Mouse (Mus musculus): ENCODE data around the gene Rph3al. TPM values are rescaled to one million over a fixed set of nuclear protein-coding genes. Genes with fewer than 3 reads are reported as not detected.

Rph3al gene
- polyA plus RNA-seq, 1 experiment from 2014 or later = 18.2 TPM

GRCm38 (mm10) chr11:75947223-75947622 lies 9.0 kb upstream of the Rph3al start:
- Histone ChIP-seq H3K27ac (peak overlapping the region; percentile 91), H3K27me3 (replicated peaks) (no peaks in the 10 kb centered on the region), H3K9ac (no peak overlapping the region), H3K4me1 (replicated peaks) (peaks cover 9% of the 10 kb centered on the region; the same call in 1 of the 2 replicates), H3K36me3 (no peaks in the 10 kb centered on the region), H3K4me3 (replicated peaks) (no peak overlapping the region), H3K4me2 (replicated peaks) (peak overlapping the region; percentile 24; the same call in 1 of the 2 replicates), H3K9me3 (no peaks in the 10 kb centered on the region)
- ATAC-seq = no peak; the same call in 1 of the 2 replicates
- WGBS = 37% methylated on average over 5 of the region's 5 CpGs

- WGBS = 39% methylated on average over 9 of the region's 9 CpGs
- H3K27ac ChIP-seq = peak overlapping the region; percentile 91; the same call in 1 of the 2 replicates
- no peak overlapping the region for H3K9ac ChIP-seq
- H3K4me2 ChIP-seq (replicated peaks) = no peak overlapping the region
- no peaks in the 10 kb centered on the region for H3K9me3 ChIP-seq
- peaks cover 9% of the 10 kb centered on the region; the same call in 1 of the 2 replicates for H3K4me1 ChIP-seq (replicated peaks)
- H3K4me3 ChIP-seq (replicated peaks) = no peak overlapping the region
- H3K27me3 ChIP-seq (replicated peaks) = no peaks in the 10 kb centered on the region
- H3K36me3 ChIP-seq = no peaks in the 10 kb centered on the region
- no peak for ATAC-seq
Observed at GRCm38 (mm10) chr11:75945805-75946450, 7.7 kb upstream of the Rph3al start.

GRCm38 (mm10) chr11:75937370-75937871 lies 808 bp downstream of the Rph3al start:
- Histone ChIP-seq H3K9me3 (no peaks in the 10 kb centered on the region), H3K27ac (peak overlapping the region; percentile 91), H3K27me3 (replicated peaks) (no peaks in the 10 kb centered on the region), H3K4me2 (replicated peaks) (peak overlapping the region; percentile 55), H3K4me3 (replicated peaks) (peak overlapping the region; percentile 29), H3K9ac (peak overlapping the region; percentile 38), H3K36me3 (no peaks in the 10 kb centered on the region), H3K4me1 (replicated peaks) (peaks cover 49% of the 10 kb centered on the region)
- ATAC-seq = peak; percentile 95
- whole genome bisulfite sequencing = 4% methylated on average over 6 of the region's 6 CpGs

GRCm38 (mm10) chr11:75935819-75936430 lies 2.3 kb downstream of the Rph3al start:
- ATAC-seq = peak; percentile 61
- Histone ChIP-seq H3K4me1 (replicated peaks) (peaks cover 60% of the 10 kb centered on the region), H3K9ac (no peak overlapping the region), H3K27me3 (replicated peaks) (no peaks in the 10 kb centered on the region), H3K9me3 (no peaks in the 10 kb centered on the region), H3K36me3 (no peaks in the 10 kb centered on the region), H3K4me3 (replicated peaks) (no peak overlapping the region), H3K4me2 (replicated peaks) (peak overlapping the region; percentile 55; the same call in 1 of the 2 replicates), H3K27ac (peak overlapping the region; percentile 86)
- 34% methylated on average over 7 of the region's 7 CpGs for WGBS

GRCm38 (mm10) chr11:75934425-75934824 lies 3.8 kb downstream of the Rph3al start:
- ATAC-seq = no peak
- H3K36me3 ChIP-seq = no peaks in the 10 kb centered on the region
- no peak overlapping the region for H3K4me2 ChIP-seq (replicated peaks)
- H3K4me3 ChIP-seq (replicated peaks) = no peak overlapping the region
- H3K9ac ChIP-seq = no peak overlapping the region
- 74% methylated on average over 6 of the region's 6 CpGs for WGBS
- H3K27ac ChIP-seq = peak overlapping the region; percentile 34
- H3K27me3 ChIP-seq (replicated peaks) = no peaks in the 10 kb centered on the region
- H3K9me3 ChIP-seq = no peaks in the 10 kb centered on the region
- H3K4me1 ChIP-seq (replicated peaks) = peaks cover 61% of the 10 kb centered on the region

DNA sequence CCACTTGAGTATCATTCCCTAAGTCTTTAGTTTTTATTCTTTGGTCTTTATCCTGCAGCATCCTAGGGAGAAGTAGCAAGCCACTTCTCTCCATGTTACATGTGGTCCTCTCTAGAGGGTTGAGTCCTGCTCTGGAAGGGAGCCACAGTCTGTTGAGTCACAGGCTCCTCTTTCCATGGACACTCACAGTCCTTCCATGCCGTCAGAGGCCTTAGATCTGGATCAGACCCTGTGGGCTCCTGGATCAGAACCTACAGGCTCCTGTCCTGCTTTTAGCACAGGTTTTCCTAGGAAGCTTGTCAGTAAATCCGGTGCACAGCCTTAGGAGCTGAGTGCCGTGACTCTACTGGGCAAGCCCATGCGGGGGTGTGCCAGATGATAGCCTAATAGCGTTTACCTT lies 4.9 kb downstream of the Rph3al start:
- Histone ChIP-seq H3K27me3 (replicated peaks) (no peaks in the 10 kb centered on the region), H3K9me3 (no peaks in the 10 kb centered on the region), H3K27ac (0 out of 2 replicates have a peak overlapping the region, but pooled peaks have one; percentile 18), H3K9ac (no peak overlapping the region), H3K4me1 (replicated peaks) (peaks cover 60% of the 10 kb centered on the region), H3K36me3 (no peaks in the 10 kb centered on the region), H3K4me2 (replicated peaks) (no peak overlapping the region), H3K4me3 (replicated peaks) (no peak overlapping the region)
- ATAC-seq = no peak
- 64% methylated on average over 5 of the region's 5 CpGs for WGBS

DNA sequence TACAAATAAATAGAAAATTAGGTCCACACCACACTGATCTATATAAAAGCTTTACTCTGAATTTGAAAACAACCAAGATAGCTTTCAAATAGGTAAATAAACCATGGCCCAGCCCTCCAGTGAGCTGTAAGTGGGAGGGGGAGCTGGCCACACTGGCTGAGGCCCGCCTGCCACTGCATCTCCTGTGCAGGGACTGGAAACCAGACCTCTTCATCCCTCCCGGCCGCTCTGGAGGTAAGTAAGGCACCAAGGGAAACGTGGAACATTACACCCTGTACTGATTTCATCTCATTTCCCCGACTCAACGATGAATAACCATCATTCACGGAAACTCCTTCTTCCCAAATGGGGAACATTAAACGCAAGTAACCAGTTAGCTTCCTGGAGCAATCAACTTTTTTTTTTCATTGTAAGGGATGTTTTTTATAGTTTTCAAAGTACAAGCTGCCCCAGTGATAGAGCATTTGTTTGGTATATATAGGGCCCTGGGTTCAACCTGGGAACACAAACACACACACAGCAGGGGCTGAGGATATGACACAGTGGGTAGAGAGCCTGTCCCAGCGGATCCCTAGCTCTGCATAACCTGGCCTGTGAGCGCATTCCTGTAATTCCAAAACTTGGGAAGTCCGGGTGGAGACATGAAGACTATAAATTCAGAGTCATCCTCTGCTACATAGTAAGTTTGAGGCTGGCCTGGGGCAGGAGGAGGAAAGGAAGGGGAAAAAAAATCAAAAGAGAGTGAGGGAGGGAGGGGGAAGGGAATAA lies 7.1 kb downstream of the Rph3al start:
- H3K4me3 ChIP-seq (replicated peaks) = no peak overlapping the region
- peaks cover 46% of the 10 kb centered on the region for H3K4me1 ChIP-seq (replicated peaks)
- H3K4me2 ChIP-seq (replicated peaks) = no peak overlapping the region
- ATAC-seq = no peak
- no peak overlapping the region for H3K9ac ChIP-seq
- H3K27ac ChIP-seq = 0 out of 2 replicates have a peak overlapping the region, but pooled peaks have one; percentile 3
- no peaks in the 10 kb centered on the region for H3K9me3 ChIP-seq
- WGBS = 33% methylated on average over 11 of the region's 11 CpGs
- H3K36me3 ChIP-seq = no peaks in the 10 kb centered on the region
- H3K27me3 ChIP-seq (replicated peaks) = no peaks in the 10 kb centered on the region

- 69% methylated on average over 9 of the region's 9 CpGs for WGBS
Observed at GRCm38 (mm10) chr11:75930208-75930607, 8.0 kb downstream of the Rph3al start.

GRCm38 (mm10) chr11:75927881-75928280 lies 10.3 kb downstream of the Rph3al start:
- H3K4me1 ChIP-seq (replicated peaks) = peaks cover 45% of the 10 kb centered on the region
- H3K27ac ChIP-seq = peak overlapping the region; percentile 87; the same call in 1 of the 2 replicates
- no peaks in the 10 kb centered on the region for H3K27me3 ChIP-seq (replicated peaks)
- H3K4me3 ChIP-seq (replicated peaks) = no peak overlapping the region
- H3K4me2 ChIP-seq (replicated peaks) = no peak overlapping the region
- no peaks in the 10 kb centered on the region for H3K36me3 ChIP-seq
- WGBS = 79% methylated on average over 2 of the region's 2 CpGs
- no peak for ATAC-seq
- H3K9me3 ChIP-seq = no peaks in the 10 kb centered on the region
- H3K9ac ChIP-seq = no peak overlapping the region

More at GRCm38 (mm10) chr11:75930208-75930607, 8.0 kb downstream of the Rph3al start:
- Histone ChIP-seq H3K27ac (no peak overlapping the region), H3K9ac (no peak overlapping the region), H3K4me1 (replicated peaks) (peaks cover 44% of the 10 kb centered on the region), H3K9me3 (no peaks in the 10 kb centered on the region), H3K4me3 (replicated peaks) (no peak overlapping the region), H3K27me3 (replicated peaks) (no peaks in the 10 kb centered on the region), H3K36me3 (no peaks in the 10 kb centered on the region), H3K4me2 (replicated peaks) (no peak overlapping the region)
- ATAC-seq = no peak

GRCm38 (mm10) chr11:75926431-75927312 lies 11.6 kb downstream of the Rph3al start:
- H3K9ac ChIP-seq = 0 out of 2 replicates have a peak overlapping the region, but pooled peaks have one; percentile 5
- H3K4me2 ChIP-seq (replicated peaks) = peak overlapping the region; percentile 44
- H3K9me3 ChIP-seq = no peaks in the 10 kb centered on the region
- peak; percentile 84 for ATAC-seq
- H3K4me1 ChIP-seq (replicated peaks) = peaks cover 43% of the 10 kb centered on the region
- H3K36me3 ChIP-seq = no peaks in the 10 kb centered on the region
- 42% methylated on average over 13 of the region's 13 CpGs for WGBS
- peak overlapping the region; percentile 87 for H3K27ac ChIP-seq
- H3K4me3 ChIP-seq (replicated peaks) = no peak overlapping the region
- no peaks in the 10 kb centered on the region for H3K27me3 ChIP-seq (replicated peaks)

GRCm38 (mm10) chr11:75925801-75926200 lies 12.4 kb downstream of the Rph3al start:
- peak overlapping the region; percentile 5; the same call in 1 of the 2 replicates for H3K9ac ChIP-seq
- H3K36me3 ChIP-seq = no peaks in the 10 kb centered on the region
- WGBS = 27% methylated on average over 7 of the region's 7 CpGs
- no peaks in the 10 kb centered on the region for H3K9me3 ChIP-seq
- peak overlapping the region; percentile 9; the same call in 1 of the 2 replicates for H3K4me3 ChIP-seq (replicated peaks)
- peak overlapping the region; percentile 87 for H3K27ac ChIP-seq
- peaks cover 37% of the 10 kb centered on the region for H3K4me1 ChIP-seq (replicated peaks)
- H3K4me2 ChIP-seq (replicated peaks) = peak overlapping the region; percentile 44
- peak; percentile 48 for ATAC-seq
- H3K27me3 ChIP-seq (replicated peaks) = no peaks in the 10 kb centered on the region

All from intestine, embryonic 15.5 days (tissue).